Mouse (Mus musculus) testis, adult 2 months (tissue): ENCODE data around the gene Zfp184.

Experiments used
- CTCF ChIP-seq: fragments of 200-500 bp; IDR thresholded peaks from 2 replicates; pipeline ENCODE4 v1.5.1; 2012; ENCODE audit warnings: low read depth, mild to moderate bottlenecking, inconsistent platforms, low read length, moderate library complexity; ENCODE audit not compliant: control insufficient read depth, insufficient read depth, insufficient replicate concordance
- POLR2A ChIP-seq: fragments of 200-500 bp; IDR thresholded peaks from 2 replicates; pipeline ENCODE4 v1.6.1; 2012; ENCODE audit warnings: low read depth, mild to moderate bottlenecking, inconsistent platforms, low read length, moderate library complexity; ENCODE audit not compliant: control insufficient read depth

DNA sequence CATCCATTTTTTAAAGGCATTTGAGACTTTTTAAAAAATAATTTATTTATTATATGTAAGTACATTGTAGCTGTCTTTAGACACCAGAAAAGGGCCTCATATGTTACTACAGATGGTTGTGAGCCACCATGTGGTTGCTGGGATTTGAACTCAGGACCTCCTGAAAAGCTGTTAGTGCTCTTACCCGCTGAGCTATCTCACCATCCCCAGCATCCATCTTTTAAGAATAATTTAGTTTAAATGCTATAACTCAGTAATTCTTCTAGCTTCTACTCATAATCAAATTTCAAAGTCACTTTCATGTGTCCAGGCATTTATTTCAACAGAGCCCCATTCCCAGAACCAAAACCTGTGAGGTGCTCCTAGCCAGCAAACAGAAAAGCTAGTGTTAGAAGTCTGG is 1.2 kb upstream of the Zfp184 start:
- TF ChIP-seq CTCF (no peak), POLR2A (no peak)
